Mouse (Mus musculus) hindbrain, embryonic 14.5 days (tissue): Measurements from ENCODE around the gene Irf4. TPM values are rescaled to one million over a fixed set of nuclear protein-coding genes. Genes with fewer than 3 reads are reported as not detected.

Experiments used
- ATAC-seq: fragments of 200-750 bp; cut with Nextera tagmentation; 2 replicates; pipeline ENCODE4 v1.8.0; 2017; ENCODE audit warnings: moderate number of reproducible peaks, mild to moderate bottlenecking, moderate TSS enrichment, moderate library complexity; ENCODE audit not compliant: low FRiP score
- DNase-seq: peaks from one replicate; pipeline ENCODE4 v3.0.0-alpha.2; 2015; ENCODE audit warnings: low spot score
- H3K27ac ChIP-seq: fragments of 300-500 bp; sonication (generic); 2 replicates; pipeline ENCODE4 v1.5.1; 2014; ENCODE audit warnings: mild to moderate bottlenecking, moderate library complexity
- H3K27me3 ChIP-seq: fragments of 300-500 bp; sonication (generic); 2 replicates; pipeline ENCODE4 v1.6.1; 2014; ENCODE audit warnings: mild to moderate bottlenecking, low read length, mixed read lengths; ENCODE audit not compliant: control insufficient read depth, insufficient read depth
- H3K36me3 ChIP-seq: fragments of 300-500 bp; sonication (generic); replicated peaks from 2 replicates; pipeline ENCODE4 v1.6.1; 2014; ENCODE audit not compliant: control insufficient read depth, insufficient read depth
- H3K4me1 ChIP-seq: fragments of 300-500 bp; sonication (generic); replicated peaks from 2 replicates; pipeline ENCODE4 v1.6.1; 2014; ENCODE audit warnings: antibody characterized with exemption, low read length, mixed read lengths; ENCODE audit not compliant: control insufficient read depth, insufficient read depth
- H3K4me2 ChIP-seq: fragments of 300-500 bp; sonication (generic); replicated peaks from 2 replicates; pipeline ENCODE4 v1.6.1; 2014; ENCODE audit warnings: mild to moderate bottlenecking, moderate library complexity
- H3K4me3 ChIP-seq: fragments of 300-500 bp; sonication (generic); replicated peaks from 2 replicates; pipeline ENCODE4 v1.5.1; 2014; ENCODE audit warnings: mild to moderate bottlenecking, low read length
- H3K9ac ChIP-seq: fragments of 300-500 bp; sonication (generic); 2 replicates; pipeline ENCODE4 v1.6.1; 2014
- H3K9me3 ChIP-seq: fragments of 300-500 bp; sonication (generic); 2 replicates; pipeline ENCODE4 v1.6.1; 2016; ENCODE audit warnings: low read length; ENCODE audit not compliant: control insufficient read depth
- WGBS: fragments of 180-500 bp; shearing (Covaris S2); extraction: QIAGEN DNeasy Blood & Tissue Kit; methylation state at CpG from one replicate; pipeline ENCODE4 v1.1.7; 2014; 5-methylcytosine and 5-hydroxymethylcytosine counted together
- polyA plus RNA-seq: library from polyadenylated mRNA; unstranded; fragments of >200 nt; fragmentation: Nextera tagmentation; extraction: Ambion mirVana; gene quantifications from 2 replicates; pipeline ENCODE4 v1.2.1, GENCODE M21; 2014

Gene Irf4
- polyA plus RNA-seq, 1 experiment from 2014 or later, result 0.25 TPM

GRCm38 (mm10) chr13:30755577-30755976, 6.6 kb downstream of the Irf4 start:
- WGBS, result 76% methylated on average over 3 of the region's 3 CpGs
- peaks cover 24% of the 10 kb centered on the region for H3K27me3 ChIP-seq
- H3K36me3 ChIP-seq, result no peaks in the 10 kb centered on the region
- H3K27ac ChIP-seq, result no peak overlapping the region
- no peak overlapping the region for H3K4me3 ChIP-seq
- no peak overlapping the region for H3K4me2 ChIP-seq
- DNase-seq (no peak), ATAC-seq (no peak)
- no peak overlapping the region for H3K9ac ChIP-seq
- H3K9me3 ChIP-seq, result no peaks in the 10 kb centered on the region
- H3K4me1 ChIP-seq, result peaks cover 3% of the 10 kb centered on the region; the same call in 1 of the 2 replicates

GRCm38 (mm10) chr13:30755998-30756639, 7.1 kb downstream of the Irf4 start:
- H3K4me2 ChIP-seq, result no peak overlapping the region
- no peak for DNase-seq
- no peaks in the 10 kb centered on the region for H3K36me3 ChIP-seq
- no peak overlapping the region for H3K4me3 ChIP-seq
- WGBS, result 69% methylated on average over 9 of the region's 9 CpGs
- H3K4me1 ChIP-seq, result no peaks in the 10 kb centered on the region
- H3K9ac ChIP-seq, result no peak overlapping the region
- H3K27me3 ChIP-seq, result peaks cover 18% of the 10 kb centered on the region
- H3K27ac ChIP-seq, result no peak overlapping the region
- ATAC-seq, result no peak
- H3K9me3 ChIP-seq, result no peaks in the 10 kb centered on the region

GRCm38 (mm10) chr13:30757264-30757900, 8.4 kb downstream of the Irf4 start:
- no peak overlapping the region for H3K9ac ChIP-seq
- WGBS, result 88% methylated on average over 14 of the region's 14 CpGs
- no peak overlapping the region for H3K27ac ChIP-seq
- H3K4me1 ChIP-seq, result no peaks in the 10 kb centered on the region
- no peak overlapping the region for H3K4me2 ChIP-seq
- no peak for DNase-seq
- H3K27me3 ChIP-seq, result peaks cover 6% of the 10 kb centered on the region; the same call in 1 of the 2 replicates
- H3K4me3 ChIP-seq, result no peak overlapping the region
- no peak for ATAC-seq
- no peaks in the 10 kb centered on the region for H3K36me3 ChIP-seq
- H3K9me3 ChIP-seq, result no peaks in the 10 kb centered on the region

DNA sequence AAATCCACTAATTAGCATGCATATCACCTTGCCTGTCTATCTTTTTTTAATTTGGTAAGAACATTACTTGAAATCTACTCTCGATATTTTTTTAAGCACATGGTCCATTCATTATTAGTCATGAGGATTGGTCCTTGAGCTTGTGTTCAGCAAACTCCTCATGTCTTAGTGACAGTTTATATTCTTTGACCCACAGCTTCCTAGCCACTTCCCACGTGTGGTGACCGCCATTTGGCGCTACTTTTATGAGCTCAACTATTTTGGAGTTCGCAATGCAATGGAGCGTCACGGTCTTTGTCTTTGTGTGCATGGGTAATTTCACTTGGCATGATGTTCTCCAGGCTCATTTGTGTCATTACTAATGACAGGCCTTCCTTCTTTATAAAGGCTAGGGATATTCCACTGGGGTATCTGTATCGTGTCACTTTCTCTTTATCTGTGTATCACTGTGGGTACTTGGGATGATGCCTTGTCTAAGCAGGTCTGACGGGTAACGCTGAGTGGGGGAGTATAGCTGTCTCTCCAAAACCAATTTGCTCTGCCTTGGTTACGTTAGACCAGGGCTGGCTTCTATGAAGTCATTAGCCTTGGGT, 9.9 kb downstream of the Irf4 start:
- WGBS, result 75% methylated on average over 11 of the region's 11 CpGs
- H3K4me2 ChIP-seq, result no peak overlapping the region
- H3K27ac ChIP-seq, result no peak overlapping the region
- no peaks in the 10 kb centered on the region for H3K4me1 ChIP-seq
- H3K27me3 ChIP-seq, result no peaks in the 10 kb centered on the region
- ATAC-seq, result no peak
- no peak overlapping the region for H3K4me3 ChIP-seq
- H3K36me3 ChIP-seq, result no peaks in the 10 kb centered on the region
- no peak overlapping the region for H3K9ac ChIP-seq
- no peak for DNase-seq
- no peaks in the 10 kb centered on the region for H3K9me3 ChIP-seq

GRCm38 (mm10) chr13:30760374-30761090, 11.5 kb downstream of the Irf4 start:
- Histone ChIP-seq H3K9me3 (no peaks in the 10 kb centered on the region), H3K27me3 (no peaks in the 10 kb centered on the region), H3K4me1 (no peaks in the 10 kb centered on the region), H3K4me2 (no peak overlapping the region), H3K9ac (no peak overlapping the region), H3K4me3 (no peak overlapping the region), H3K36me3 (no peaks in the 10 kb centered on the region), H3K27ac (no peak overlapping the region)
- 87% methylated on average over 3 of the region's 3 CpGs for WGBS
- ATAC-seq (no peak), DNase-seq (no peak)

GRCm38 (mm10) chr13:30761151-30761631, 12.2 kb downstream of the Irf4 start:
- Histone ChIP-seq H3K9ac (no peak overlapping the region), H3K36me3 (no peaks in the 10 kb centered on the region), H3K27ac (no peak overlapping the region), H3K4me3 (no peak overlapping the region), H3K9me3 (no peaks in the 10 kb centered on the region), H3K27me3 (no peaks in the 10 kb centered on the region), H3K4me2 (no peak overlapping the region), H3K4me1 (no peaks in the 10 kb centered on the region)
- WGBS, result 91% methylated on average over 8 of the region's 8 CpGs
- ATAC-seq, result no peak
- no peak for DNase-seq

DNA sequence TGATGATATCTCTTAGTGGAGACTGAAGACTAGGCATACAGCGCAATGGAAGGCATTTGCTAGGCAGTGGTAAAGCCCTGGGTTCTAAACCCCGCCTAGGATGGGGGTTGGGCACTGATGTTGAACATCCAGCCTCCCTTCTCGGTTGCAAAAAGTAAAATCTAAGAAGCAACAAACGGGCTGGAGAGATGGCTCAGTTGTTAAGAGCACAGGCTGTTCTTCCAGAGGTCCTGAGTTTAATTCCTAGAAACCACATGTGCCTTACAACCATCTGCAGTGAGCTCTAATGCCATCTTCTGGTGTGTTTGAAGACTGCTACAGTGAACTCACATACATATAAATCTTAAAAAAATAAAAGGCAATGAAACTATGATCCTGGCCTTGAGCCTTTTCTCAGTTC, 13.2 kb downstream of the Irf4 start:
- H3K4me2 ChIP-seq, result no peak overlapping the region
- WGBS, result 83% methylated on average over 4 of the region's 4 CpGs
- H3K27ac ChIP-seq, result no peak overlapping the region
- H3K36me3 ChIP-seq, result no peaks in the 10 kb centered on the region
- H3K9ac ChIP-seq, result no peak overlapping the region
- ATAC-seq, result no peak
- H3K9me3 ChIP-seq, result no peaks in the 10 kb centered on the region
- no peak overlapping the region for H3K4me3 ChIP-seq
- H3K27me3 ChIP-seq, result no peaks in the 10 kb centered on the region
- no peaks in the 10 kb centered on the region for H3K4me1 ChIP-seq
- no peak for DNase-seq

DNA sequence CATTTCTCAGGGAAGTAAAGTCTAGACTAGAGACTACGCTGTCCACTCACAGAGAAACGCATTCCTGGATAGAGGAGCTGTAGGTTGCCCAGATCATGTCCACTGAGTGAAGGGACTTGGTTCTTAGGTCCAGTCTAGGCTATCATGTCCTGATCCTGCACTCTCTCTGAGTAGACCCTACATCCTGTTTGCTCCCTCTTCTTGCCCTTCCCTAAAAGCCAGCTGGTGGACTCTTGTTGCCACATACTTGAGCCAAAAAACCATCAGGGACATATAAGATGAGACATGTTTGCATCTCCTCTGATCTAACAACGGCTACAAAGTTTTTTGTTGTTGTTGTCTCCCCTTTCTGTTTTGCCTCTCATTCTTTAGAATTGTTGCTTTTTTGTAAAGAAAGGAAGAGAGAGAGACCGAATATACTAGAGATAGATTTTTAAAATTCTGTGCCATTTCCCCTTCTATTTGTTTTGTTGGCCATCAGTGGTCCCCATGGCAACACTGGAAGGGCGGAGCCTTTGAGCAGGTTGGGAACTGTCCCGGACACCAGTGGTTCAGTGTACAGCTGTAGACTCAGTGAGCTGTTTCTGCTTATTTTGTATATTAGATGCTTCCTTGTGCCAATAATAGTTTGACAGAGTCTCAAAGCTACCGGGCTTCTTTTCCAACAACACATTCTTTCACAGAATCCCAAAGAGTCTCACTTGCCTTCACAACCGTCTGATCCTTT, 15.2 kb downstream of the Irf4 start:
- ATAC-seq, result no peak
- WGBS, result 87% methylated on average over 8 of the region's 8 CpGs
- Histone ChIP-seq H3K4me1 (no peaks in the 10 kb centered on the region), H3K9ac (no peak overlapping the region), H3K27me3 (no peaks in the 10 kb centered on the region), H3K9me3 (no peaks in the 10 kb centered on the region), H3K4me3 (no peak overlapping the region), H3K27ac (no peak overlapping the region), H3K4me2 (no peak overlapping the region), H3K36me3 (no peaks in the 10 kb centered on the region)
- no peak for DNase-seq

DNA sequence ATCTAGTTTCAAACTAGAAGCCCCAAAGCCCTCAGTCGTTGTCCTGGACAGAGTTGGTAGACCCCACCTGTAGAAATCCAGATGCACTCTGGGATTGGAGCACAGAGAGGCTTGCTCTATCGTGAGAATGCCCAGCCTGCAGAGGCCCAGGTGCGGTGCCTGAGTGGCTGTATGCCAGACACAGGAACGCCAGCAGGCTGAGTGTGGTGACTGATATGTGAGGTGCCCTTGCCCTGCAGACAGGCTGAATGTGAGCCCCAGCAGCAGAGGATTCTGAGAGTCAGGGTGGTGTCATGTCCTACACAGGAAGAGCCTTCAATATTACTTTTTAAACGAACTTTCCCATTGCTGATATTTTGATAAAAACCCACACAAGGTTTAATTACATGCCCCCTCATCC, 16.9 kb downstream of the Irf4 start:
- H3K9ac ChIP-seq, result no peak overlapping the region
- no peak overlapping the region for H3K4me2 ChIP-seq
- H3K4me1 ChIP-seq, result no peaks in the 10 kb centered on the region
- ATAC-seq, result no peak
- DNase-seq, result no peak
- no peak overlapping the region for H3K4me3 ChIP-seq
- no peaks in the 10 kb centered on the region for H3K36me3 ChIP-seq
- no peak overlapping the region for H3K27ac ChIP-seq
- no peaks in the 10 kb centered on the region for H3K27me3 ChIP-seq
- no peaks in the 10 kb centered on the region for H3K9me3 ChIP-seq
- 87% methylated on average over 5 of the region's 5 CpGs for WGBS
